Mouse (Mus musculus) ES-E14 (cell line): ENCODE results near the gene Ranbp1. TPM values are rescaled to one million over a fixed set of nuclear protein-coding genes. Genes with fewer than 3 reads are reported as not detected.
"Not testable (repeated sequence)": the region's sequence is repeated elsewhere in the genome, so short reads cannot be mapped to it uniquely, and the experiment has no call there.

Experiments
- DNase-seq: peaks from one replicate; pipeline ENCODE4 v3.0.0-alpha.2; 2013; ENCODE audit warnings: low read depth, low spot score
- H3K27ac ChIP-seq: 2 replicates; pipeline ENCODE4 v1.5.1; 2012; ENCODE audit warnings: low read depth, mild to moderate bottlenecking, low read length, moderate library complexity, mixed read lengths; ENCODE audit not compliant: poor library complexity, insufficient read depth, severe bottlenecking
- H3K36me3 ChIP-seq: 2 replicates; pipeline ENCODE4 v1.6.1; 2012; ENCODE audit warnings: mild to moderate bottlenecking, low read length, moderate library complexity, mixed read lengths; ENCODE audit not compliant: control insufficient read depth, poor library complexity, insufficient read depth, severe bottlenecking
- H3K4me1 ChIP-seq, 2 experiments: fragments of 150-350 bp in 1 of 2; sonication (generic) in 1 of 2; 2 replicates each; pipeline ENCODE4 v1.6.1; 2012; ENCODE audit warnings: low read length in 2 of 2, mild to moderate bottlenecking in 1 of 2, mixed read lengths in 1 of 2; ENCODE audit not compliant: control insufficient read depth in 2 of 2, insufficient read depth in 2 of 2, poor library complexity in 1 of 2
- H3K4me3 ChIP-seq, 2 experiments: fragments of 150-350 bp in 1 of 2; sonication (generic) in 1 of 2; 2 replicates each; pipeline ENCODE4 v1.5.1; 2012; ENCODE audit warnings: low read length in 2 of 2, low read depth in 1 of 2, mild to moderate bottlenecking in 1 of 2, mixed read lengths in 1 of 2; ENCODE audit not compliant: insufficient read depth in 1 of 2, poor library complexity in 1 of 2, severe bottlenecking in 1 of 2
- H3K9ac ChIP-seq: 2 replicates; pipeline ENCODE4 v1.6.1; 2012; ENCODE audit warnings: low read depth, mild to moderate bottlenecking, low read length, mixed read lengths; ENCODE audit not compliant: poor library complexity, insufficient read depth, severe bottlenecking
- H3K9me3 ChIP-seq: fragments of 150-350 bp; sonication (generic); 2 replicates; pipeline ENCODE4 v1.6.1; 2012; ENCODE audit warnings: low read depth, mild to moderate bottlenecking, low read length; ENCODE audit not compliant: control insufficient read depth, insufficient read depth
- CHD2 ChIP-seq: IDR thresholded peaks from 2 replicates; pipeline ENCODE4 v1.6.1; 2014; ENCODE audit warnings: mild to moderate bottlenecking, low read depth, low read length, inconsistent platforms
- HCFC1 ChIP-seq: IDR thresholded peaks from 2 replicates; pipeline ENCODE4 v1.6.1; 2012; ENCODE audit warnings: low read length, inconsistent platforms, borderline replicate concordance; ENCODE audit not compliant: insufficient read depth
- MAFK ChIP-seq: IDR thresholded peaks from 2 replicates; pipeline ENCODE4 v1.6.1; 2014; ENCODE audit warnings: mild to moderate bottlenecking, low read depth, low read length, inconsistent platforms; ENCODE audit not compliant: insufficient read depth
- ZC3H11A ChIP-seq: IDR thresholded peaks from 2 replicates; pipeline ENCODE4 v1.6.1; 2012; ENCODE audit warnings: low read depth, mild to moderate bottlenecking, inconsistent platforms, low read length, borderline replicate concordance
- ZNF384 ChIP-seq: IDR thresholded peaks from 2 replicates; pipeline ENCODE4 v1.6.1; 2012; ENCODE audit warnings: low read depth, low read length, inconsistent platforms
- in situ Hi-C, 2 experiments: fragments of 600-800 bp; cut with MboI; formaldehyde crosslinking; loops; one replicate each; pipeline ENCODE4 v1.15.1; 2025; ENCODE audit warnings: low sequenced_read_pairs in 2 of 2, inconsistent platforms in 1 of 2; ENCODE audit not compliant: unreplicated experiment in 2 of 2
- total RNA-seq: library from RNA; depleted of rRNA; stranded (reverse); fragments of 300-350 nt; gene quantifications from 2 replicates; pipeline ENCODE4 v1.2.3, GENCODE M21; 2012

The Ranbp1 gene
- total RNA-seq, 1 experiment = 410 TPM

GRCm38 (mm10) chr16:18198365-18199098 is 50.0 kb downstream of the Ranbp1 start:
- H3K9me3 ChIP-seq = no peaks in the 10 kb centered on the region
- H3K27ac ChIP-seq = no peak overlapping the region
- H3K36me3 ChIP-seq = no peaks in the 10 kb centered on the region
- no peak overlapping the region for H3K4me3 ChIP-seq
- in situ Hi-C loops = no loop called here
- peaks cover 3 to 8% of the 10 kb centered on the region in 2 experiments; a peak in 1 of 4 replicates for H3K4me1 ChIP-seq
- no peak for TF ChIP-seq ZNF384
- no peak for TF ChIP-seq MAFK
- TF ChIP-seq ZC3H11A = no peak
- no peak for TF ChIP-seq HCFC1
- no peak for TF ChIP-seq CHD2
- no peak for DNase-seq
- H3K9ac ChIP-seq = no peak overlapping the region

GRCm38 (mm10) chr16:18197881-18198280 is 50.7 kb downstream of the Ranbp1 start:
- DNase-seq = no peak
- Histone ChIP-seq H3K36me3 (no peaks in the 10 kb centered on the region), H3K4me3 (no peak overlapping the region), H3K4me1 (peaks cover 3 to 8% of the 10 kb centered on the region in 2 experiments; a peak in 1 of 4 replicates), H3K9me3 (no peaks in the 10 kb centered on the region), H3K9ac (no peak overlapping the region), H3K27ac (no peak overlapping the region)
- in situ Hi-C loops = no loop called here
- TF ChIP-seq MAFK = no peak
- TF ChIP-seq ZNF384 = no peak

DNA sequence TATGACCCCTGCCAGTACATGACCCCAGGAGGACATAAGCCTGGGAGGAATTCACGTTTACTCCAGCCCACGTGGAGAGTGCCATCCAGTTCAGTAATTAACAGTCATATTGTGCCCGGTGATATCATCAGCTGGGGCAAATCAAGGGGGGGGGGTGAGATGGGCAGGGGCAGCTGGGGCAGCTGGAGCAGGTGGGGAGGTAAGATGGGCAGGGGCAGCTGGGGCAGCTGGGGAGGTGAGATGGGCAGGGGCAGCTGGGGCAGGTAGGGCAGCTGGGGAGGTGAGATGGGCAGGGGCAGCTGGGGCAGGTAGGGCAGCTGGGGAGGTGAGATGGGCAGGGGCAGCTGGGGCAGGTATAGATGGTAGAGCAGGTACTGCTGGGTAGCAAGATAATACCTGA is 53.0 kb downstream of the Ranbp1 start:
- in situ Hi-C loops, H3K36me3 ChIP-seq, H3K27ac ChIP-seq, H3K9ac ChIP-seq, H3K4me1 ChIP-seq, H3K4me3 ChIP-seq, H3K9me3 ChIP-seq, DNase-seq: not testable (repeated sequence)

DNA sequence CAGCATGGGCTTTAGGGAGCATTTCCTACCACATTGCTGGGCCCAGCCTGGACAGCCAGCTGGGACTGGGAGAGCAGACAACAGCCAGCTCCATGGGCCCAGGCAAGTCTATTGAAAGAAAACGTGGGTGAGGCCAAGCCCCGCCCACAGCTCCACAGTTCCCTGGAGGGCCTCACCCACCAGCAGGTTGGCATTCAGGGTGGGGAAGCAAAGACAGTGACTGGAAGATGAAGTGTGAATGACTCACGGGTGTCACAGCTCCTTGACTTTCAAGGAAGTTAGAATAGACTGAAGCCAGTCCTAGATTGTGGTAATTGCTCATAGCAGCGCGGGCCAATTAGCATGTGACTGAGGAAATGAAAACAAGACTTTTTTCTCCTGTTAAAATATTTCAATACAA is 53.5 kb downstream of the Ranbp1 start:
- Histone ChIP-seq H3K36me3 (no peaks in the 10 kb centered on the region), H3K9ac (no peak overlapping the region), H3K27ac (no peak overlapping the region), H3K4me1 (peaks cover 3 to 8% of the 10 kb centered on the region in 2 experiments; a peak in 1 of 4 replicates), H3K4me3 (no peak overlapping the region), H3K9me3 (no peaks in the 10 kb centered on the region)
- DNase-seq = no peak
- in situ Hi-C loops = no loop called here
- TF ChIP-seq HCFC1 (no peak), MAFK (no peak), CHD2 (no peak), ZNF384 (no peak), ZC3H11A (no peak)

DNA sequence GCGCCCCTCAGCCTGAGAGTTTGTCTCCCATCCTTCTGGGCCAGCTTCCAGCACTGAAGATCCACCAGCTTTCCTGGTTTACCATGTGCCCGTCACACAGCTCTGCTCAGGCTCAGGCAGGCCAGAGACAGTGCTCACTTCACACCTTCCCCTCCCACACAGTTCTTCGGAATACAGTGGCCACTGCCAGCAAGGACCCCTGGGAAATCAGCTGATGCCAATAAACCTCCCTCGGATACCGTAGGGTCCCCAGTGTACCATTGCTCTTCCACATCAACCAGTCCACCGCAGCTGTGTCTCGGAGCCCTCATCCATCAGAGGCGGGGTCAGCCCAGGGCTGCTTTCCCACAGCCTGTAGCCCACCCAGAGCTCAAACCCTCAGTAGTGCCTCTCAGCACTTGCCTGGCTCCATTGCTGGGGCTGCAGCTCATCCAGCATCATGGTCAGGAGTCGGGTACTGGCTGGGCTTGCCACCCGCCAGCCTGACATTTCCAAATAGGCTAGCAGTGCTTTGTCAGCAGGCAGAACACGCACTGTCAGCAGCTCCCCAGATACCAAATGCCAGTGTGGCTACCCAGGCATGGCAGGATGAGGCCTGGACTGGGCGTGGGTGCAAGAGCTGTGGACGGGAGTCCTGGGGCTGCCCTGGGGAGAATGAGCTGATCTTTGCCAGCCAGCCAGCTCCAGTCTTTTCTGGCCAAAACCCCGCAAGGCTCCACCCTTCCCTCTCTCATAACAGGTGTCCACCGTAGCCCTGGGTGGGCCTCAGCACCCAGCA is 54.1 kb downstream of the Ranbp1 start:
- Histone ChIP-seq H3K27ac (no peak overlapping the region), H3K4me1 (peaks cover 3 to 8% of the 10 kb centered on the region in 2 experiments; a peak in 1 of 4 replicates), H3K9ac (no peak overlapping the region), H3K36me3 (no peaks in the 10 kb centered on the region), H3K4me3 (no peak overlapping the region), H3K9me3 (no peaks in the 10 kb centered on the region)
- DNase-seq = no peak
- TF ChIP-seq ZNF384 = no peak
- TF ChIP-seq CHD2 = no peak
- no peak for TF ChIP-seq HCFC1
- in situ Hi-C loops = no loop called here
